Mouse (Mus musculus) CH12.LX (cell line): ENCODE measurements at regions not wholly inside any gene's neighbourhood (a gene's known extent, or its start where the extent isn't known, plus 50 kb on each side); places are given as distances from the start of the nearest gene placed in this dataset.

ENCODE experiments used
- DNase-seq: peaks from one replicate; pipeline ENCODE4 v3.0.0-alpha.2; 2013; ENCODE audit errors: extremely low read depth
- H3K27ac ChIP-seq: 2 replicates; pipeline ENCODE4 v1.5.1; 2012; ENCODE audit warnings: low read depth, mild to moderate bottlenecking, control low read depth, moderate library complexity; ENCODE audit not compliant: insufficient read depth
- H3K27me3 ChIP-seq: replicated peaks from 2 replicates; pipeline ENCODE3; 2012; ENCODE audit warnings: inconsistent platforms
- H3K36me3 ChIP-seq, 2 experiments: replicated peaks in 1 of 2; 2 replicates each; pipeline versions ENCODE3 to v1.6.1; 2012; ENCODE audit warnings: inconsistent platforms in 1 of 2, low read length in 1 of 2, mild to moderate bottlenecking in 1 of 2, mixed read lengths in 1 of 2, moderate library complexity in 1 of 2; ENCODE audit not compliant: control insufficient read depth in 1 of 2, insufficient read depth in 1 of 2
- H3K4me1 ChIP-seq, 2 experiments: 2 replicates each; pipeline ENCODE4 v1.6.1; 2012; ENCODE audit warnings: inconsistent platforms in 1 of 2, moderate library complexity in 1 of 2; ENCODE audit not compliant: insufficient read depth in 2 of 2, control insufficient read depth in 1 of 2
- H3K4me2 ChIP-seq: 2 replicates; pipeline ENCODE4 v1.6.1; 2012; ENCODE audit warnings: low read depth, mild to moderate bottlenecking, control low read depth; ENCODE audit not compliant: poor library complexity, insufficient read depth, severe bottlenecking
- H3K4me3 ChIP-seq, 3 experiments: fragments of 150-350 bp in 1 of 3; sonication (generic) in 1 of 3; replicated peaks in 1 of 3; 2 replicates each; pipeline versions ENCODE3 to v1.5.1; 2011 to 2012; ENCODE audit warnings: low read depth in 2 of 3, low read length in 2 of 3, mild to moderate bottlenecking in 2 of 3, moderate library complexity in 2 of 3, control low read depth in 1 of 3, improper control_type of control experiment in 1 of 3, inconsistent platforms in 1 of 3, mixed read lengths in 1 of 3; ENCODE audit not compliant: poor library complexity in 1 of 3
- H3K79me2 ChIP-seq: replicated peaks from 2 replicates; pipeline ENCODE4 v1.6.1; 2012; ENCODE audit warnings: mild to moderate bottlenecking, moderate library complexity; ENCODE audit not compliant: control insufficient read depth, poor library complexity, insufficient read depth, severe bottlenecking; ENCODE audit errors: extremely low read depth
- H3K9ac ChIP-seq: 2 replicates; pipeline ENCODE4 v1.6.1; 2012; ENCODE audit warnings: low read depth, mild to moderate bottlenecking, control low read depth, moderate library complexity; ENCODE audit not compliant: insufficient read depth
- H3K9me3 ChIP-seq: replicated peaks from 2 replicates; pipeline ENCODE3; 2012; ENCODE audit warnings: low read length, inconsistent platforms, mixed read lengths
- BHLHE40 ChIP-seq: IDR thresholded peaks from 2 replicates; pipeline ENCODE4 v1.6.1; 2011; ENCODE audit warnings: mild to moderate bottlenecking, low read depth, low read length, improper control_type of control experiment
- CHD1 ChIP-seq: IDR thresholded peaks from 2 replicates; pipeline ENCODE4 v1.6.1; 2012; ENCODE audit warnings: low read depth, low read length, improper control_type of control experiment, inconsistent platforms
- CTCF ChIP-seq, 2 experiments: IDR thresholded peaks in 1 of 2; conservative IDR thresholded peaks in 1 of 2; 2 replicates each; pipeline ENCODE4 v1.5.1; 2011 to 2012; ENCODE audit warnings: low read depth in 2 of 2, low read length in 2 of 2, improper control_type of control experiment in 1 of 2, inconsistent platforms in 1 of 2, mild to moderate bottlenecking in 1 of 2, moderate library complexity in 1 of 2
- E2F4 ChIP-seq: IDR thresholded peaks from 2 replicates; pipeline ENCODE4 v1.6.1; 2011; ENCODE audit warnings: low read depth, low read length, improper control_type of control experiment; ENCODE audit not compliant: insufficient replicate concordance
- ELF1 ChIP-seq: IDR thresholded peaks from 2 replicates; pipeline ENCODE4 v1.6.1; 2014; ENCODE audit warnings: low read depth, mild to moderate bottlenecking, inconsistent platforms, low read length, improper control_type of control experiment
- EP300 ChIP-seq: IDR thresholded peaks from 2 replicates; pipeline ENCODE4 v1.6.1; 2011; ENCODE audit warnings: low read length, improper control_type of control experiment
- ETS1 ChIP-seq: conservative IDR thresholded peaks from 2 replicates; pipeline ENCODE4 v1.6.1; 2012; ENCODE audit warnings: low read depth, mild to moderate bottlenecking, inconsistent platforms, low read length, improper control_type of control experiment, moderate library complexity
- HCFC1 ChIP-seq: IDR thresholded peaks from 2 replicates; pipeline ENCODE4 v1.6.1; 2012; ENCODE audit warnings: low read depth, mild to moderate bottlenecking, inconsistent platforms, low read length, improper control_type of control experiment
- JUN ChIP-seq: IDR thresholded peaks from 2 replicates; pipeline ENCODE4 v1.6.1; 2011; ENCODE audit warnings: low read depth, mild to moderate bottlenecking, low read length, improper control_type of control experiment, moderate library complexity; ENCODE audit not compliant: insufficient read depth
- JUND ChIP-seq: conservative IDR thresholded peaks from 2 replicates; pipeline ENCODE4 v1.6.1; 2011; ENCODE audit warnings: low read depth, low read length, improper control_type of control experiment
- KAT2A ChIP-seq: IDR thresholded peaks from 2 replicates; pipeline ENCODE4 v1.6.1; 2012; ENCODE audit warnings: low read length, improper control_type of control experiment, inconsistent platforms; ENCODE audit not compliant: insufficient replicate concordance
- MYC ChIP-seq: IDR thresholded peaks from 2 replicates; pipeline ENCODE4 v1.6.1; 2011; ENCODE audit warnings: low read depth, mild to moderate bottlenecking, improper control_type of control experiment, low read length
- NELFE ChIP-seq: IDR thresholded peaks from 2 replicates; pipeline ENCODE4 v1.6.1; 2011; ENCODE audit warnings: low read depth, low read length, improper control_type of control experiment
- PAX5 ChIP-seq: IDR thresholded peaks from 2 replicates; pipeline ENCODE4 v1.6.1; 2012; ENCODE audit warnings: low read length, inconsistent platforms, mixed read lengths
- POLR2A ChIP-seq: IDR thresholded peaks from 2 replicates; pipeline ENCODE4 v1.6.1; 2011; ENCODE audit warnings: low read depth, mild to moderate bottlenecking, improper control_type of control experiment, low read length
- POLR2AphosphoS2 ChIP-seq: IDR thresholded peaks from 2 replicates; pipeline ENCODE4 v1.6.1; 2011; ENCODE audit warnings: low read depth, low read length, improper control_type of control experiment
- RAD21 ChIP-seq: IDR thresholded peaks from 2 replicates; pipeline ENCODE4 v1.6.1; 2011; ENCODE audit warnings: low read depth, mild to moderate bottlenecking, low read length, improper control_type of control experiment, moderate library complexity
- SMC3 ChIP-seq: IDR thresholded peaks from 2 replicates; pipeline ENCODE4 v1.6.1; 2011; ENCODE audit warnings: low read depth, low read length, improper control_type of control experiment
- TCF12 ChIP-seq: IDR thresholded peaks from 2 replicates; pipeline ENCODE4 v1.6.1; 2014; ENCODE audit warnings: low read depth, mild to moderate bottlenecking, inconsistent platforms, low read length, improper control_type of control experiment
- UBTF ChIP-seq: IDR thresholded peaks from 2 replicates; pipeline ENCODE4 v1.6.1; 2012; ENCODE audit warnings: low read depth, mild to moderate bottlenecking, inconsistent platforms, low read length, improper control_type of control experiment, moderate library complexity
- USF1 ChIP-seq: IDR thresholded peaks from 2 replicates; pipeline ENCODE4 v1.6.1; 2014; ENCODE audit warnings: low read depth, mild to moderate bottlenecking, inconsistent platforms, low read length, improper control_type of control experiment
- USF2 ChIP-seq: conservative IDR thresholded peaks from 2 replicates; pipeline ENCODE4 v1.6.1; 2011; ENCODE audit warnings: low read depth, low read length, improper control_type of control experiment
- ZC3H11A ChIP-seq: IDR thresholded peaks from 2 replicates; pipeline ENCODE4 v1.6.1; 2012; ENCODE audit warnings: low read depth, mild to moderate bottlenecking, inconsistent platforms, low read length, improper control_type of control experiment
- ZMIZ1 ChIP-seq: IDR thresholded peaks from 2 replicates; pipeline ENCODE4 v1.6.1; 2012; ENCODE audit warnings: low read depth, mild to moderate bottlenecking, inconsistent platforms, low read length, improper control_type of control experiment
- dilution Hi-C: fragments of 300-500 bp; cut with MboI; formaldehyde crosslinking; loops from 2 replicates; pipeline ENCODE4 v1.14.3; 2020; ENCODE audit warnings: low sequenced_read_pairs; ENCODE audit not compliant: extremely low pct_unique_long_range_greater_than_20kb, extremely low pct_ligation_motif_present
- in situ Hi-C: fragments of 300-500 bp; cut with MboI; formaldehyde crosslinking; loops from 3 replicates; pipeline ENCODE4 v1.14.3; 2019; ENCODE audit warnings: low sequenced_read_pairs, low pct_ligation_motif_present, low pct_unique_long_range_greater_than_20kb, mixed read lengths

DNA sequence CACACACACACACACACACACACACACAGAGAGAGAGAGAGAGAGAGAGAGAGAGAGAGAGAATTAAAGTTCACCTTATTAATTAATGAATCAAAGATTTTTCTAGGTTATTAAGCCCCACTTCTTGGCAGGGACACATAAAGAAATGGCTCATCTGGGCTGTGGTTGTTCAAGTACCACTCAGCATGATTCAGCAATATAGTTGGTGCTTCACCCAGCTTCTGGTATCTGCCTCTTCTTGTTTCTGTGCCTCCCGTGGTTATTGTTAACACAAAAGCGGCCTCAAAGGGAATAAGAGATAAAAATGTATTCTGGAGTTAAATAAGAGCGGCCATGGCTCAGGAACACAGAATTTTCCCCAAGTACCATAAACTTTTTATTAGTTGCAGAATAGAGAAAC, 53.9 kb upstream of the Slc22a23 start:
- in situ Hi-C loops (no loop called here), dilution Hi-C loops (no loop called here)
- no peaks in the 10 kb centered on the region for H3K79me2 ChIP-seq
- peaks cover 5 to 12% of the 10 kb centered on the region in 2 experiments; a peak in 3 of 4 replicates for H3K4me1 ChIP-seq
- peak overlapping the region; percentile 59 for H3K4me2 ChIP-seq
- no peaks in the 10 kb centered on the region for H3K9me3 ChIP-seq
- H3K36me3 ChIP-seq: no peaks in the 10 kb centered on the region
- H3K27ac ChIP-seq: no peak overlapping the region
- H3K27me3 ChIP-seq: no peaks in the 10 kb centered on the region
- no peak for DNase-seq
- TF ChIP-seq CHD1: no peak
- TF ChIP-seq E2F4: no peak
- TF ChIP-seq ELF1: no peak
- no peak for TF ChIP-seq POLR2A
- TF ChIP-seq RAD21: no peak
- no peak for TF ChIP-seq MYC
- TF ChIP-seq UBTF: no peak
- no peak for TF ChIP-seq ZC3H11A
- TF ChIP-seq JUND: no peak
- no peak for TF ChIP-seq ZMIZ1
- no peak for TF ChIP-seq BHLHE40
- no peak for TF ChIP-seq JUN
- no peak for TF ChIP-seq TCF12
- TF ChIP-seq NELFE: no peak
- TF ChIP-seq PAX5: no peak
- no peak for TF ChIP-seq KAT2A
- no peak for TF ChIP-seq CTCF (conservative IDR thresholded peaks at IDR 0.05 in 1 of 2, IDR thresholded peaks at IDR 0.05 in 1 of 2; ENCODE audit: low read depth in 2 of 2, low read length in 2 of 2)
- no peak for TF ChIP-seq USF2
- H3K4me3 ChIP-seq: no peak overlapping the region
- no peak overlapping the region for H3K9ac ChIP-seq

DNA sequence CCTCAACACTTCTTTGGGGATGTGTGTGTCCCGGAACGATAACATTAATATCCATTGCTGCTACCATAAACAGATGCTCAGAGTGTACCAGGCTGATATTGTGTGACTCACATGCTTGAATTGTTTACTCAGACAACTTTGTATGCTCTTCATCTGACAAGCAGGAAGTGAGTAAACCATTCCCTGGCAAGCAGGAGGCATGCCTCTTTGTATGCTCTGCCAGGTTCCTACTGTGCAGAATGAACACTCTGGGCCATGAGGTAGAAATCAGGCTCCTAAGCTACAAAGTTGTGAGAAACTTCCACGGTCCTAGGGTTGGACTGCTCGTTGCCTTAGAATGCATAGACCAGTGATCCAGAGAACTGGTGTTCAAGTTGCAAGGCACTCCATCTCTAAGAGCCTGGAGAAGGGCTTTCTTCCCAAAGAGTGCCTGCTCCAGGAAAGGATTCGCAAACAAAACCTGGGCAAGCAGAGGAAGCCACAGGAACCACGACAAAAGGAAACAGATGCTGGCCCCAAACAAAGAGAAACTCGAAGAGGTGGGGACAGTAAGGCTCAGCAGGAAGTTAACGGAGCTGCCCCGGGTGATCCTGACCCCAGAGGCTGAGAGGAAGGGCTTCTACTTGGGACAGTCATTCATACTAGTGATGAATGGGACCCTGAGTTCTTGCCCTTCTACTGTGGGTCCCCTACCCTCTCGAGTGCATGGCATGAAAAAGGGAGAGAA, 53.2 kb upstream of the Slc22a23 start:
- Histone ChIP-seq H3K36me3 (no peaks in the 10 kb centered on the region), H3K27ac (no peak overlapping the region), H3K4me2 (peak overlapping the region; percentile 59), H3K4me3 (peak overlapping the region in 1 of 3 experiments; percentile 36), H3K9me3 (no peaks in the 10 kb centered on the region)
- TF ChIP-seq POLR2AphosphoS2 (no peak), EP300 (no peak), KAT2A (no peak), SMC3 (no peak), JUND (no peak), JUN (no peak), ELF1 (no peak), USF1 (no peak), ETS1 (no peak), HCFC1 (no peak), ZC3H11A (no peak), POLR2A (no peak)
- TF ChIP-seq, all 38 proteins: peak for 0
- Histone ChIP-seq H3K79me2 (no peaks in the 10 kb centered on the region), H3K4me1 (peaks cover 5 to 14% of the 10 kb centered on the region in 2 experiments; a peak in 3 of 4 replicates), H3K27me3 (no peaks in the 10 kb centered on the region), H3K9ac (no peak overlapping the region)
- in situ Hi-C loops (no loop called here), dilution Hi-C loops (no loop called here)
- no peak for DNase-seq
